Mouse (Mus musculus) 3134 (cell line): Measurements from ENCODE around the gene Arl15.

Experiments
- DNase-seq: peaks from one replicate; pipeline ENCODE4 v3.0.0-alpha.2; 2011; ENCODE audit warnings: low spot score; ENCODE audit not compliant: insufficient read length; ENCODE audit errors: extremely low read depth

Gene Arl15

GRCm38 (mm10) chr13:114086801-114087200, 292.5 kb downstream of the Arl15 start:
- no peak for DNase-seq

GRCm38 (mm10) chr13:114087696-114088465, 293.6 kb downstream of the Arl15 start:
- no peak for DNase-seq

DNA sequence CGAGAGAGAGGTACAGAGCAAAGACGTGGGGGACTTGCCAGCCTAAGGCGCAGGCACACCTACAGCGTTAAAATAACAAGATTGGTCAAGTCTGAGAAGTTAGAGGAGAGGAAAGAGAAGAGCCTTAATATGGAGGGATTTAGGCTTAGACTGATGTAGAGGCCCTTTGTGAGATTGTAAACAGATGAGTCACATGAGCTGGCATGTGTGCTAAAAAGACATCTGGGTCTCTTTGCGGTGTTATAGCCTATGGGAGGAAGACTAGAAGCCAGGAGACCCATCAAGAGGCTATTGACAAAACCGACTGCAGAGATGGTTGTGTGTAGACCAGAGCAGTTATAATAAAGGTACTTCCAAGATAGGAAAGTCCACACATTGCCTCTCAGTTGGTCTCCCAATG, 296.5 kb downstream of the Arl15 start:
- no peak for DNase-seq

- DNase-seq, result no peak
Observed at GRCm38 (mm10) chr13:114091231-114091630, 296.9 kb downstream of the Arl15 start.

GRCm38 (mm10) chr13:114094151-114094875, 300.0 kb downstream of the Arl15 start:
- no peak for DNase-seq

DNA sequence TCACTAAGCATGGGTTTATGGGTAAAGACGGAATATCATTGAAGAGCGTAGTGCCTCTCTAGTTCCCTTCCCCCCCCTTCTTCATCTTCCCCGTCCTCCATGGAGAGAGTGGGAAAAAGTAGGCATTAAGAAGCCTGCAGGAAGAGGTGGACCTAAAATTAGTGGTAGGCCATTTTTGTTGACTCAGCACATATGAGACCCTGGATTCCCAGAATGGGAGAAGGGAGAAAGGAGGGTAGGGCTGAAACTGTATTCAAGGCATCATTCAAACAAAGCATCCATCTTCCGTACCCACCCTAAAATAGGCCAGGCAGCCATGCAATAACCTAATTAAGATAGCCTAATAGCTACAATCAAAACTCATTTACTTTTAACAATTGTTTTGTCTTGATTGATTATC, 301.1 kb downstream of the Arl15 start:
- no peak for DNase-seq

DNA sequence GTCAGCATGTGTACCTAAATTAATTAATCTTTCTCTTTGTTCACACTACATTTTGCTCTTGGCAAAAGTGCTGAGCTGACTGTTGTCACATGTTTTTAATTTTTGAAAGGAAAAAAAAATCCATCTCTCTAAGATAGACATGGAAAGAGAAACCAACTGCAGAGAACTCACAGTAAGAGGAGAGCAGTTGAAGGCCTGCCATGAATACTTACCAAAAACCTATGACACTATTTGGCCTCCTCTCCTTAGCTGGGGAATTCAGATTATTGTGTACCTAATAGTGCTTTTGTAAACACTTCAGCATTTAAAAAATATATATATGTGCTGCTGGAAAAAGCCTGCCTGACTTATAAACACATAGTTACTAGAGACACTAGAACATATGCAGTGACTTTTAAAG, 302.1 kb downstream of the Arl15 start:
- no peak for DNase-seq

GRCm38 (mm10) chr13:114101155-114101554, 306.9 kb downstream of the Arl15 start:
- DNase-seq, result no peak

- DNase-seq, result no peak
Observed at GRCm38 (mm10) chr13:114106083-114106482, 311.8 kb downstream of the Arl15 start.

DNA sequence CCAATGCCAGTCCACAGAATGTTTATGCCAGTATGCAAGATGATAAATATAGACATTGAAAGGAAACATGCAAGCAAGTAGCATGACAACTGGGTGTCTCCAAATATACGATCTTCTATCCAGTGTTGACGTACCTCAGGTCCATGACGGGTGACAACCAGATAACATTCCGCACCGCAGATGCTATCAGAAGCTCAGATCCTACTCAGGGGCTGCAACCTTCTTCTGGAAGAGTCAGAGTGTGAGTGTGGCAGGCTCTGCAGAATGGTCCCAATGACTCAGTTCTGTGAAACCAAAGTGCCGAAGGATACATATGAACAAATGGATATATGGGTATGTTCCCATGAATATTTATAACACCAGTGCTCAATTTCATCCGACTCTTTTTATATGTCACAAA, 313.2 kb downstream of the Arl15 start:
- DNase-seq, result no peak

GRCm38 (mm10) chr13:114109441-114109840, 315.1 kb downstream of the Arl15 start:
- no peak for DNase-seq

DNA sequence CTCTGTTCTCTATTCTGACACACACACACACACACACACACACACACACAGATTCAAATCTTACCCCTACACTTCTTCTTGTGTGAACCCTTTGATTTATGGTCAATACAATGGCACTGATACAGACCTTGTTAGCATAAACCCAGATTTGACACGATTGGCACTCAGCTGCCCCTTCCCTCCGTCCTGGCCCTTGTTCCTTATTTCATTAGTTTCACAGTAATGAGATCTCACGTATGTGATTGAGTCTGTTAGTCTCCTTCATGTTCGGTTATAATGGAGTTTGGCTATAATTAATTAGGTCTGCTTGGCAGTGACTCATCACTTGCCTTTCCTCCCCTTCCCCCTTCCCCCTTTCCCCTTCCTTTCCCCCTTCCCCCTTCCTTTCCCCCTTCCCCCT, 315.5 kb downstream of the Arl15 start:
- no peak for DNase-seq

GRCm38 (mm10) chr13:114113516-114113915, 319.2 kb downstream of the Arl15 start:
- peak; percentile 22 for DNase-seq

DNA sequence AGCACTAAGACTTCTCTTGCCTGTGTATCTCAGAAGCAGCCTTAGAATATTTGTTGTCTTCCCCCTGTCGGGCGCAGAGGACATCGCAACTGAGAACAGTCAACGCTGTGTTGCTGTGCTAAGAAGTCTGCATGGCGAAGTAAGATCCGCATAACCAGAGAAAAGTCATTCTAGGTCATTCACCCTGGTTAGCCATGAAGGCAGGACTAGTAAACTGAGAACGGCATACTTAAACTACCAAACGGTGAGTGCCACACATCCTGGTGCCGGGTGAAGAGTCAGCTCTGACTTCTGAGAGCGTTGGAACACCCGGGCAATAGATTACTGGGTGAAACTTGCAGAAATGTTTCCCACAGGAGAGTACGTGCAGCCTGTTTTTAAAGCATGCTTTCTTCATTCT, 320.3 kb downstream of the Arl15 start:
- DNase-seq, result no peak

- no peak for DNase-seq
Observed at GRCm38 (mm10) chr13:114115106-114115505, 320.8 kb downstream of the Arl15 start.

DNA sequence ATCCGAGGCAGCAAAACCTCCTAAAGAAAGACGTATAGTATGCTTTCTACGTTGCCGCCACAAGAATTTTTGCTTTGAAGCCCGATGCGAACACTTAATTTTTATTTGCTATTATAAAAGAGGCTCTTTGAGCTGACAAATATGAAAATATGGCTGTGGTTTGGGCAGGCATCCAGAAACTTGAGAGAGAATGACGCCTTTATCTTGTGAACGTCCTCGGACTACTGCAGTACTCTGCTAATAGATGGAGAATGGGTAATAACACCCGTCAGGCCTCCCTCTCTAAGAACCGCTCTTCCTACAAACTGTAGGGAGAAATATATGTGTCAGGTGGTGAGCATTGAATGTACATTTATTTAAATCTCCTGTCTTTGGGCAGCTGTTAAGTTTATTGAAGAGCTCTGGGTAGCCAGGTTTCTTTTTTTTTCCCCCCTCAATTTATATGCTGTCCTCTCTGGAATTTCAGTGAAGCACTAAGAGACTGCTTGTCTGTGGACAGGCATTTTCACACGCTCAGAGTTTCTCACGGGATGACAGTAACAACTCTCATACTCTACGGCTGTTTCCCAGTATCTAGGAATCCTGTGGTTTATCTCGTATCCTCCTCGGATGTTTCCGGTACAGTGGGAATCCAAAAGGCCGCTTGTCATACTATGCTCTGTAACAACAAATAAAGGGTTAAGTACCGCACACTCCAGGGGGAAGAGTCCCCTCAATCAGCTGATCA, 324.0 kb downstream of the Arl15 start:
- DNase-seq, result no peak

DNA sequence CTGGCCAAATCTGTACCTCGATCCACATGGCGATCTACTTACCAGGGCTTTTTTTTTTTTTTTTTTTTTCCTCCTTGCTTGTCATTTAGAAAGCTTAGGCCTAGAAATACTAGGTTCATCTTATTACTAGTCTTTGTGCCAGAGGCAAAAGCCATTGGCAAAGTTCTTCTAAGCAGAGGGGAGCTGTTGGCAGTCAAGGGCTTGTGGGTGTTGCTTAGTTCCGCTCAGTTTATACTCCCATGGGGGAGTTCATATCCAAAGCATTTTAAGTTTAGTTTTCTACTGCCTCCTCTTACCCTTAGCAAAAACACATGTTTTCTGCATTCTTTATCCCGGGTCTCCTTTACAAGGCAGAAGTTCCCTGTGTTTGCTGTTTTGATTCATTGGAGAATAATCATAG, 325.5 kb downstream of the Arl15 start:
- no peak for DNase-seq

- DNase-seq, result no peak
Observed at GRCm38 (mm10) chr13:114121591-114121990, 327.3 kb downstream of the Arl15 start.

- DNase-seq, result no peak
Observed at GRCm38 (mm10) chr13:114123391-114123790, 329.1 kb downstream of the Arl15 start.

DNA sequence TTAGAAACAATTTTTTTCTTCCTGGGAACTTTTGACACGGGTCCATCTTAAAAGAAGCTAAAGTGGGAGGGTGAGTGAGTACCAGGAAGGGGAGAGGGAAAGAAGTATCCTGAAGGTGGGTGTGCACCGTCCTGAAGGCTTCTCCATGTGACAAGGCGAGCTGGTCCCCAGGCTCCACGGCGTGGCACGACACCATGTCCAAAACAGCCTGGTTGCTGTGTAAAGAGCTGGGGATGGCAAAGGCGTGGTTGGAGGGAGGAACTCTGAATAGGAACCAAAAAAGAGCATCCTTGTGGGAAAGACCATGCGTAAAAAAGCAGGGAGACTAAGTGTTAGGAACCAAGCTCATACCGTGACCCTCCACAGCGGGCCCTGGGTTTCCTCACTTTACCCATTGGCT, 330.1 kb downstream of the Arl15 start:
- DNase-seq, result no peak

- DNase-seq, result no peak
Observed at GRCm38 (mm10) chr13:114124991-114125390, 330.7 kb downstream of the Arl15 start.

GRCm38 (mm10) chr13:114128366-114128765, 334.1 kb downstream of the Arl15 start:
- DNase-seq, result no peak
